Mouse (Mus musculus) WW6 (cell line): ENCODE results near the gene Khk.

ENCODE experiments used
- DNase-seq: peaks from one replicate; pipeline ENCODE4 v3.0.0-alpha.2; 2013; ENCODE audit warnings: low read depth, low spot score

Gene Khk

DNA sequence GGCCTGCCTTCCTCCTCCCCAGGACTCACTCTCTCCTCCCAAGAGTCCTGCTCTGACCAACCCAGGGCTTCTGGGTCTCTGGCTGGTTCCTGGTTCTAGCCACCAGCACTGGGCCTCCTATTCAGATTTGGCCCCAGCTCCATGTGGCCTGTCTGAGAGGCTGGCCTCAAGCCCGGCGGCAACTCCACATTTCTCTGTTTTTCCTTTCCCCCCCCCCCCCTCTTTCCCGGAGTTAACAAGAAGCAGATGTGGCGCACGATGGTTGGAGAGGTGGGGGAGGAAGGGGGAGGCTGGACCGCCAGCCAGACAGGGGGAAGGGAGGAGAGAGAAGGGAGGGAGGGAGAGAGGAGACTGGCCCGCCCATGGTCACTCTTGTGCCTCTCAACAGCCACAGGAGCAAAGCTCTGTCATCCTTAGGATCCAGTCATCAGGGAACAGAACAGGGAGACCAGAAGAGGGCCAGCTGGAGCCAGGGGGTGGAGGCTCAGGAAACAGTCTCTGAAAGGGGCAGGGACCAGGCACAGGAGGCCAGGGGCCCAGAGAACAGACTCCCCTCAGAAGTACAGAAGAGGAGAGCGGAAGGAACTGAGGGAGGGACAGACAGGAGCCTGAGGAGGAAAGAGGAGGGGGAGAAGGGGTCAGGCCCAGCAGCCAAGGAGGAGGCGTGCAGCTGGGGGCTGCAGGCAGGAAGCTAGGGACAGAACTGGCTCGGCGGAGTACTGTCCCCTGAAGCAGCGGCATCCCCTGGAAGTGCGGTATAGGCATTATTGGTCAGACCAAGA lies 8.0 kb upstream of the Khk start, which contains the start of gene Emilin1:
TSS of gene Emilin1 (plus strand) at position 343 of the 782 bp plus-strand sequence.
- DNase-seq = no peak

GRCm38 (mm10) chr5:30914101-30914635 lies 7.1 kb upstream of the Khk start:
- no peak for DNase-seq

DNA sequence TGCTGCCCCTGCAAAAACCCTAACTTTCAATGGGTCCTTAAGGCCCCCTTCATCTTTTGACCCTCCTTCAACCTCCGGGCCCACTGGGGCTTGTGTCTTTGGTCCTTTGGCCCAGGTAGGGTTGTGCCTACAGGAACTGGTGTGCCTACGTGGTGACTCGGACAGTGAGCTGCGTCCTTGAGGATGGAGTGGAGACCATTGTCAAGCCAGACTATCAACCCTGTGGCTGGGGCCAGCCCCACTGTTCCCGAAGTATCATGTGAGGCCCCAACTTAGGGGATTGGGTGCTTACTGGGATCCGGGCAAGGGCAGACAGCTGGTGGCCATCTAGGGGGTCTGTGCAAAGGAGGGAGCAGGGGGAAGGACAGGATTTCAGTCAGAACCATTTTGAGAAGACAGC lies 6.4 kb upstream of the Khk start:
- no peak for DNase-seq

- no peak for DNase-seq
Measured at GRCm38 (mm10) chr5:30915456-30915855, 5.8 kb upstream of the Khk start.

DNA sequence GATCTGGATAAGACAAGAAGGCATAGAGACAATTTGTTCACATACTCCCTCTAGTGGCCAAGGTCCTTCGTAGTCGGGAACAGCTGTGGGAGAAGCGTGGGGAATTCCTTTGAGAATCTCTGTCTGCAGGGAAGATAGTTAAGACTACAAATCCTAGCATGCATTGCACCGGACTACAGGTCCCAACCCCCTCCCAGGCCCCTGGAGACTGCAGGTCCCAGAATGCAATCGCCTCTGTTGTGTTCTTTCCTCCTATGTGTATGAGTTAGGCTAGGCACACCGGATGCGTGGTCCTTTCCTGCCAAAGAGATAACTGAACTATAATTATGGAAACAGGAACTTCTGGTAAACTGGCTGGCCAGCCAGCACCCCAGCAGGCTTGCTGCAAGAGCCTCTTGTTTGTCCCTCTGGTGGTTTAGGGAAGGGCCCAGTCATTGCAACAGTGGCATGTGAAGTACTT lies 5.2 kb upstream of the Khk start:
- peak; percentile 84 for DNase-seq

- no peak for DNase-seq
Measured at GRCm38 (mm10) chr5:30916841-30917240, 4.4 kb upstream of the Khk start.

DNA sequence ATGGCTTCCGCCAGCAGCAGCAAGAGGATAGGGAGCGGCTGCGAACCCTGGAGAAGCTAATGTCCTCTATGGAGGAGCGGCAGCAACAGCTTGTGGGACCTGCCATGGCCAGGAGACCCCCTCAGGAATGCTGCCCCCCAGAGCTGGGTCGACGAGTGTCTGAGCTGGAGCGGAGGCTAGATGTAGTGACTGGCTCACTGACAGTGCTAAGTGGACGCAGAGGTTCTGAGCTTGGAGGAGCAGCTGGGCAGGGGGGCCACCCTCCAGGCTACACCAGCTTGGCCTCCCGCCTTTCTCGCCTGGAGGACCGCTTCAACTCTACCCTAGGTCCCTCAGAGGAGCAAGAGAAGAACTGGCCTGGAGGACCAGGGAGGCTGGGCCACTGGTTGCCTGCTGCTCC lies 3.9 kb upstream of the Khk start:
- DNase-seq = no peak

DNA sequence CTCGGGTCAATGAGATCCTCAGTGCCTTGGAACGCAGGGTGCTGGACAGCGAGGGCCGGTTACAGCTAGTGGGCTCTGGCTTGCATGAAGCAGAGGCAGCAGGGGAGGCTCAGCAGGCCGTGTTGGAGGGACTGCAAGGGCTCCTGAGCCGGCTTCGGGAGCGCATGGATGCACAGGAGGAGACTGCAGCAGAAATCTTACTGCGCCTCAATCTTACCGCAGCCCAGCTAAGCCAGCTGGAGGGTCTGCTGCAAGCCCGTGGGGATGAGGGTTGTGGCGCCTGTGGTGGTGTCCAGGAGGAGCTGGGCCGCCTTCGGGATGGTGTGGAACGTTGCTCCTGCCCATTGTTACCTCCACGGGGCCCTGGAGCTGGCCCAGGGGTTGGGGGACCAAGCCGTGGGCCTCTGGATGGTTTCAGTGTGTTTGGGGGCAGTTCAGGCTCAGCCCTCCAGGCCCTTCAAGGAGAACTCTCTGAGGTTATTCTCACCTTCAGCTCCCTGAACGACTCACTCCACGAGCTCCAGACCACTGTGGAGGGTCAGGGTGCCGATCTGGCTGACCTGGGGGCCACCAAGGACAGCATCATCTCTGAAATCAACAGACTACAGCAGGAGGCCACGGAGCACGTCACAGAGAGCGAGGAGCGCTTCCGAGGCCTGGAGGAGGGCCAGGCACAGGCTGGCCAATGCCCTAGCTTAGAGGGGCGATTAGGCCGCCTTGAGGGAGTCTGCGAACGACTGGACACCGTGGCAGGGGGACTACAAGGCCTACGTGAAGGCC lies 3.1 kb upstream of the Khk start:
- no peak for DNase-seq

- DNase-seq = no peak
Measured at GRCm38 (mm10) chr5:30918691-30919090, 2.5 kb upstream of the Khk start.

DNA sequence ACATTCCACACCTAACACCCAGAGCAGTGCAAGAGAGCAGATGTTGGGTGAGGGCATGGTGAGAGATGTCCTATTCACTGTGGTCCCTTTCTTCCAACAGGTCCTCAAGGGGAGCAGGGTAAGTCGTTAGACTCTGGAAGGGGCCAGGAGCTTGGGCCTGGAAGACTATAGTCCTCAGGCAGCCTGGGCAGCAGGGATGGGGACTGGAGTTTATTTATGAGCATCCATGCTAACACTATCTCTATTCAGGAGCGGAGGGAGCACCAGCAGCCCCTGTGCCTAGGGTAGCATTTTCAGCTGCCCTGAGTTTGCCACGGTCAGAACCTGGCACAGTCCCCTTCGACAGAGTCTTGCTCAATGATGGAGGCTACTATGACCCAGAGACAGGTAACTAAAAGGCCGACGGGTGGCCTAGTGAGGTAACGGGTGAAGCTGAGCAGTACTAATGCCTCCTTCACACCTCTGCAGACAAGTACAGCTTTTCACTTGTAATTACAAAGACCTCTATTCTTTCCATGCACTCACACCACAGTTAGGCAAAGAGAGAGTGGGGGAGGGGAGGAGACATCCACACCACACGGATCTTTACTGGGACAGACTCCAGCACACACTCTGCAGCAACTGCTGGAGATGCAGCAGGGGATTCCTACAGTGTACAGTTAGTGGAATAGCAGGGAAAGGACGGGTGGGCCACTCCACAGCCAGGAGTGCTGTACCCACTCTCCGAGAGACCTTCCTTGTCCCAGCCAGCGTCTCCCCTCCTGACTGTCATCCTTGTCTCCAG lies 1.2 kb upstream of the Khk start:
- no peak for DNase-seq

DNA sequence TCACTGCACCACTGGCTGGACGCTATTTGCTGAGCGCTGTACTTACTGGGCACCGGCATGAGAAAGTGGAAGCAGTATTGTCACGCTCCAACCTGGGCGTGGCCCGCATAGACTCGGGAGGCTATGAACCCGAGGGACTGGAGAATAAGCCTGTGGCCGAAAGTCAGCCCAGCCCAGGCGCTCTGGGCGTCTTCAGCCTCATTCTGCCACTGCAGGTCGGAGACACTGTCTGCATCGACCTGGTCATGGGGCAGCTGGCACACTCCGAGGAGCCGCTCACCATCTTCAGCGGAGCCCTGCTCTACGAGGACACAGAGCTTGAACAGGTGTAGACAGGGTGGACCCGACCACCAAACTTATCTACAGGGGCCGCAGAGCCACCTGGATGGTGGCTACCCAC lies 610 bp upstream of the Khk start:
- no peak for DNase-seq

DNA sequence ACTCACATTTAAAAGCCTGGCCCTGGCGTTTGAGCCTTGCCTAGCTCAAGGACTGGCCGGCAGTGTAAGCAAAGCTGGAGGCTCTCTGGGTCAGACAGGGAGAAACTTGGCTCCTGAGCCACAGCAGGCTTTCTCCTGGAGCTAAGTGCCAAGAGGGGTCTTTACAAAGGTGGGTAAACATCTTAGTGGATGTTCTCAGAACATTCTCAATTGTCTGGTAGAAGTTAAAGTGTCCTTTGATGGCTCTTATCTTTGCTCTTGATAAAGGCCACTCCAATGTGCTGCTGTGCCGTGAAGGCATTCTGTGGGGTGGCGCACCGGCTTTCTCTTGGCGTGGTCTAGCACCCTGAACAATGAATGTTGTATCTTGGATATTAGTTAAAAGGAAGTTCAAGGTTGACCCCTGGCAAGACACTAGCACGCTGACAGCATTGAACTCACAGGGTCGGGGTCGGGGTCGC lies 1.4 kb downstream of the Khk start:
- DNase-seq = no peak

- no peak for DNase-seq
Measured at GRCm38 (mm10) chr5:30923119-30923518, 1.9 kb downstream of the Khk start.

- no peak for DNase-seq
Measured at GRCm38 (mm10) chr5:30924614-30925013, 3.4 kb downstream of the Khk start.

- no peak for DNase-seq
Measured at GRCm38 (mm10) chr5:30925217-30925616, 4.0 kb downstream of the Khk start.

DNA sequence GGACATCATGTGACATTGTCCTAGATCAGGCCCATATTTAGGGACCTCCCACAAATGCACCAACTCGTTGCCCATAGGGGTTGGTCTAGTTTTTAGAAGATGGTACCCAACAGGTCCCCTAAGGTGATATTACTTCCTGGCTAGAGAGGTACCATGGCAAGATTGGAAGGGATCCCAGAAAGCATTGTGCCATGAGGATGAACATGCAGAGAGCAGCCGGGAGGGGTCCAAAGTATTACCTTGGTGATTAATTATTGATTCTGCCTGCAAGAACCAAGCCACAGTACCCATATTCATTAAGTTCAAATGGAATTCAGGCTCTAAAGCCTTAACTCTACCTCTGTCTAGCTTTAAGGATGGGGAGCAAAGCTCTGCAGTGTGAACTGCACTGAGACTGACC lies 4.8 kb downstream of the Khk start:
- DNase-seq = no peak

DNA sequence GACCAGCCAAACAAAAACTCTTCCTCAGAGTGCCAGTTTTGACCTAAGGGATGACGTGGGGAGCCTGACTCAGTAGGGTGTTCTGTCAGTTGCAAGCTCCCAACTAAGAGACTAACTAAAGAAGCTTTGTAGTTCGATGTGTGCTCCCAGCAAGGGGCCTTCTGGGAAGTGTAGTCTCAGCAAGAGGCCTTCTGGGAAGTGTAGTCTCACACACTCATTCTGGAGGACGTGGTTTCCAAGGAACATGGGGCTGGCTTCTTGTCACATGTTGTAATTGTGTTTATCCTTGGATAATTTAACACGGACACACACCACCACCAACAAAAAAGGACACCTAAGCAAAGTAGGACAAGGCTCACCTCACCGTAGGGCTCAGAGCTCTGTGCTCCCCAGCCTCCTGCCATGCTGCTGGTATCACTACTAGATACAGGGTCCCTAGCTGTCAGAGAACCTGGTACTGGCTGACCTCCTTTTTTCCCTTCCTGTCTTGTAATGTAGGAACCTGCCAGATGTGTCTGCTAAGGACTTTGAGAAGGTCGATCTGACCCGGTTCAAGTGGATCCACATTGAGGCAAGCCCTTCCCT lies 6.8 kb downstream of the Khk start:
- DNase-seq = no peak

DNA sequence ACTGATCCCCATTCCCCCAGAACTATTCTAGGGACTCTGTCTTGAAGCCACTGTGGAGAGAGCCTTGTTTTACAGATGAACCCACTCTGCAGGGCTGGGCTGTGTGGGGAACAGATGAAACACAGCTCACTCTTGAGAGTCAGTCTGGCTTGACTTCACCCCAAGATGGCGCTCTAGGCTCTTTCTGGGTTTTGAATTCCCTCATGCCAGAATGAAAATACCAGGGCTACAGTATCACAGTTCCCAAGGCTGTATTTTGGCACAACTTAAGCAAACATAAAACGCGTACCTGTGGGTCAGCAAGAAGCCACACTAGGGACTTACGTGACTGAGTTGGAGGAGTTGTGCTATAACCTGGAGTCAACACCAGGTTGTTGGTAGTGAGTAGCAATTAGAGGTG lies 8.9 kb downstream of the Khk start:
- DNase-seq = no peak

GRCm38 (mm10) chr5:30930846-30931245 lies 9.6 kb downstream of the Khk start:
- DNase-seq = no peak

DNA sequence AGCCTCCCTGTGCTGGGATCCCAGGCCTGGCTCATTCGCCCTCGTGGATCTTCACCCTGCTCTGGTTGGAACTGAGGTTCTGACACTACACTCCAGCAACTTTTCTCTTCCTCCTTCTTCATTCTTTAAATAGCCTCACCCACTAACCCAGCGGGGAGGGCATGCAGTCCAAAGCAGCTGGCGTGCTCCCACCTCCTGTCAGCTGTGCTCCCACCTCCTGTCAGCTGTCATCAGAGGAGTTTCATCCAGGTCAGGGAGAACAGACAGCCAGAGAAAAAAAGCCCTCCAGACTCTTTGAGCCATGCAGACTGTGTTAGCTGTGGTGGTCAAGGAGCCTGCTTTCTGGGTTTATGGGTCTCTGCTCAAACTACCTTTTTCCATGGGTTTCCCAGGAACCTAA lies 10.1 kb downstream of the Khk start:
- DNase-seq = no peak

DNA sequence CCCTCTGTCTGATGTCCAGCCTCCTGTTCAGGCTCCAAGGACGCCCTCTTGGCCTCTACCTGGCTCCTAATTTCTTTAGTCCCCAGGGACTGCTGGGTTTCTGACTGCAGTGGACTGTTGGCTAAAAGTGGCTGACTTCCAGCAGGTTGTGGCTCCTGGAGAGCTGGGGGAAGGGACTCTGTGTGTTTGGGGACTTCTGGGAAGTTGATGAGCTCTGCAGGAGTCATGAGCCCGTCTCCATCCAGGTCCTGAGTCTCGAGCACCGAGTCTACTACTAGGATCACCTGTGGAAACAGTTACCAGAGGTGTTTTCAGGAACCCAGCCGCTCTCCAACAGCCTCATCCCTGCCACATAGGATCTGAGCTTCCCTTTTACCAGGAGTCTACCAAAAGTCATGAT lies 12.5 kb downstream of the Khk start:
- DNase-seq = no peak
